Mouse (Mus musculus) embryonic facial prominence, embryonic 13.5 days (tissue): ENCODE data around the gene Pou2af1. TPM values are rescaled to one million over a fixed set of nuclear protein-coding genes. Genes with fewer than 3 reads are reported as not detected.

Experiments used
- ATAC-seq: fragments of 200-750 bp; cut with Nextera tagmentation; 2 replicates; pipeline ENCODE4 v1.8.0; 2017; ENCODE audit warnings: low read depth; ENCODE audit not compliant: insufficient number of reproducible peaks, insufficient read depth, low FRiP score, low TSS enrichment
- H3K27ac ChIP-seq: fragments of 300-500 bp; sonication (generic); 2 replicates; pipeline ENCODE4 v1.5.1; 2015; ENCODE audit warnings: moderate library complexity, mild to moderate bottlenecking, inconsistent platforms
- H3K27me3 ChIP-seq: fragments of 300-500 bp; sonication (generic); 2 replicates; pipeline ENCODE4 v1.6.1; 2015; ENCODE audit warnings: mild to moderate bottlenecking, inconsistent platforms
- H3K36me3 ChIP-seq: fragments of 300-500 bp; sonication (generic); 2 replicates; pipeline ENCODE4 v1.6.1; 2015; ENCODE audit warnings: mild to moderate bottlenecking, inconsistent platforms
- H3K4me1 ChIP-seq: fragments of 300-500 bp; sonication (generic); 2 replicates; pipeline ENCODE4 v1.6.1; 2015; ENCODE audit warnings: inconsistent platforms
- H3K4me2 ChIP-seq: fragments of 300-500 bp; sonication (generic); 2 replicates; pipeline ENCODE4 v1.6.1; 2015; ENCODE audit warnings: moderate library complexity, mild to moderate bottlenecking, inconsistent platforms
- H3K4me3 ChIP-seq: fragments of 300-500 bp; sonication (generic); 2 replicates; pipeline ENCODE4 v1.5.1; 2015; ENCODE audit warnings: mild to moderate bottlenecking, inconsistent platforms
- H3K9ac ChIP-seq: fragments of 300-500 bp; sonication (generic); 2 replicates; pipeline ENCODE4 v1.6.1; 2015; ENCODE audit warnings: mild to moderate bottlenecking, inconsistent platforms
- H3K9me3 ChIP-seq: fragments of 300-500 bp; sonication (generic); 2 replicates; pipeline ENCODE4 v1.6.1; 2016; ENCODE audit warnings: inconsistent platforms
- WGBS: fragments of 180-500 bp; shearing (Covaris S2); methylation state at CpG from one replicate; pipeline ENCODE4 v1.1.7; 2015; ENCODE audit warnings: mixed read lengths; 5-methylcytosine and 5-hydroxymethylcytosine counted together
- polyA plus RNA-seq: library from polyadenylated mRNA; unstranded; fragments of >200 nt; fragmentation: Nextera tagmentation; extraction: Ambion mirVana; gene quantifications from 2 replicates; pipeline ENCODE4 v1.2.1, GENCODE M21; 2015

Pou2af1 gene
- 0.15 TPM in 1 of 2 replicates, not detected in the other for polyA plus RNA-seq

DNA sequence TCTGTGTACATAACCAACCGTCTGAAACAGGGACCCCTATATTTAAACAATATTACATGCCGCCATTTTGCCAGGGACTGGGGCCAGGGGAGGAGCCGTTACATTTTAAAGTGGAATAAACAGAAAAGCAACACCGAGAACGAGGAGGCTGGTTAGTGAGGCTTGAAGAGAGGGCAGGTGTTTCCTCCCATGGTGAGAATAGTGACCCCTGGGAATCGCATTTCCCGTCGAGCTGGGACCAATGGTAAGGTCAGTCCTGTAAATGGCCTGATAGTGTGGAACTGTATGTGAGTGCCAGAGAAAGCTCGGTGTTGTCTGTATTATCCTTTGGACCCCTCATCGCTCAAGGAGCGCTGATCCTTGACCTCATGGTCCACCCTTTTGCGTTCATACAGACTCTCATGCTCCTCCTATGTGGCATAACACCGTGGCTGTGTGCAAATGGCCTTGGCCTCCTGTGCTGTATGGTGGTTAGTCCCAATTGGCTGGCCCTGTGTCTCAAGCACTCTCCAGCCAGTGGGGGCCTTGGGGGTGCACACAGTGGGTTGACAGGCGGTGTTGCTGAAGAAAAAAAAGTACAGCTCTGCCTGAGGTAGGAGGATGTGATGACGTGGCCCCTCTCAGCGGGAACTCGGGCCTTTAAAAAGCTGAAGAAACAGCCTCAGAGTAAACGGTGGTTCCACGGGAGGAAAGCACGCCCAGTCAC is at the start of gene Pou2af1:
Gene Pou2af1, plus strand, starts transcription at position 686 of the 706 bp plus-strand sequence.
- Histone ChIP-seq H3K9me3 (no peaks in the 10 kb centered on the region), H3K36me3 (no peaks in the 10 kb centered on the region), H3K9ac (no peak within 1 kb of the TSS), H3K4me1 (peaks cover 6% of the 10 kb centered on the region), H3K4me3 (no peak within 1 kb of the TSS), H3K27ac (no peak within 1 kb of the TSS), H3K4me2 (no peak within 1 kb of the TSS), H3K27me3 (no peaks in the 10 kb centered on the region)
- ATAC-seq: no peak
- WGBS: 76% methylated on average over 20 of the region's 20 CpGs

DNA sequence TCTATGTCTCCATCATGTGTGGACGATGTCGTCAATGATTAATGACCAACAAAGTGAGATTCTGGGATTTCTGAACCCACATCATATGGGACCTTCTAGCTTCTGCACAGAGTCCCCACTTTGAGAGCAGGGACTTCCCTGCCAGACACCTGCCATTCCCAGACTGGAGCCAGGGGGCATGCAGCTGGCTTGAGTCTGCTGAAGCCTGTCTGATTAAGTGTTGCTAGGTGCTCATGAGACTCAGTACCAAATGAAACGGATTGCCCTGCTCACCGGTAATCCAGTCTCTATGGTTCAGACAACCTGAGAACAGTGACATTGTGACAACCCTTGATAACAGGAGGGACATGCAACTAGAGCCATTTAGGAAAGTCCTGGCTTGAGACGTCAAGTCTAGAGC is 49.5 kb upstream of the Pou2af1 start:
- Histone ChIP-seq H3K27ac (no peak overlapping the region), H3K9me3 (no peaks in the 10 kb centered on the region), H3K4me2 (no peak overlapping the region), H3K4me3 (no peak overlapping the region), H3K36me3 (no peaks in the 10 kb centered on the region), H3K9ac (no peak overlapping the region), H3K4me1 (peaks cover 14% of the 10 kb centered on the region; the same call in 1 of the 2 replicates), H3K27me3 (peaks cover 25% of the 10 kb centered on the region)
- ATAC-seq: no peak
- WGBS: 73% methylated on average over 5 of the region's 5 CpGs

DNA sequence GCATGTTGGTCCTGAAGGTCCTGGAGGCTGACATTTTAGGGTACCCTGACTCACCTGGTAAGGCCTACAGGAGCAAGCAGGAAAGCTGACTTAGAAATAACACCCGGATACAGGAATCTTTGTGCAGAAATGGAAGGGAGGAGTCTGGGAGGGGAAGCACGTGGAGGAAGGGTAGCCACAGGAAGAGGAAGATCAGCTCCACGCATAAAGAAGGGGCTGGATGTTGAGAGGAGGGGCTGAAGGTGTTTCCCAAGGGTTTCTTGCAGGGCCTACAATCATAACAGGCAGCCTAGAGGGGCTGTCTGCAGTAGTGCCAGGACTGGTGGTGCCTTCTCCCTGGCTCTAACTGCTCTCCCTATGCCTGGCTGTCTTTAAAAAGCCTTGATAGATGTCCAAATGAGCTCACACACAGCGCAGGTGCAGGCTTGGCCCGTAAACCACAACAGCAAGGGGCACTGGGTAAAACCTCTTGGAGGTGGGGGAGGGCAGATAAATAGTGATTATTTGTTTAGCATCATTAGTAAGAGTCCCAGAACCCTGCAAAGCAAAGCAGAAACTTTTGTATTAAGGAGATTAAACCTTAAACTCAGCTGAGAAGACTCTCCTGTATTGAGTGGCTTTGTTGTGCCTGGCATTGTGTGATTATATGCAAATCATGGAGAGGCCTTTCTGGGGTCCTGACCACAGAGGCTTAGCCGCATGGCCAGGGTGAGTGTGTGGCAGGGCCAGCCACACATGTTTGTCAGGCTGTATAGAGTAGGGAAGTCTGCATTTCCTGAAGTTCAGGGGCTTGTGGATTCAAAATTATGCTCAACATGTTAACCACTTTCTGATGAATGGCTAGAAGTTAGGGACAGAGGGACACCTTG is 48.0 kb upstream of the Pou2af1 start, which contains the start of gene Gm32742:
Gene Gm32742, minus strand, starts transcription at position 206 of the 869 bp plus-strand sequence.
- WGBS: 39% methylated on average over 6 of the region's 6 CpGs
- H3K27me3 ChIP-seq: peaks cover 11% of the 10 kb centered on the region

DNA sequence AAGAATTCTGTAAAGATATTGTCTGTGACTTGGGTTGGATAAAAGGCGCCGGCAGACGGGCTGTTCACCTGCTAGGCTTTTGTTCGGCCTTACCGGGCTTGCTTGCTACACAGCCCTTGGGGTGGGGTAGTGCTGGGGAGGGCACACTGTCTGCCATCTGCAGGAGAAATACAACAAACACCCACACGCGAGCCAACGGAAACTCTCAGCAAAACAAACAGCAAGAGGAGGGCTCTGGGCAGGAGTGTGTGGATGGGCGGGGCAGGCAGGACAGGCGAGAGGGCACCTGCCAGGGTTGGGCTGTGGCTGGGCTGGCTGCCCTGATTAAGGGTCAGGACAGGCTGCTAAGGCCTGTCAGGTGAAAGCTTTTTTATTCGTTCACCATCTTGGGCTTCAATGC is 45.6 kb upstream of the Pou2af1 start:
- no peaks in the 10 kb centered on the region for H3K27me3 ChIP-seq
- ATAC-seq: no peak
- H3K9ac ChIP-seq: no peak overlapping the region
- no peaks in the 10 kb centered on the region for H3K36me3 ChIP-seq
- WGBS: 71% methylated on average over 11 of the region's 11 CpGs
- H3K27ac ChIP-seq: no peak overlapping the region
- H3K4me1 ChIP-seq: peaks cover 15% of the 10 kb centered on the region; the same call in 1 of the 2 replicates
- no peak overlapping the region for H3K4me3 ChIP-seq
- H3K9me3 ChIP-seq: no peaks in the 10 kb centered on the region
- H3K4me2 ChIP-seq: no peak overlapping the region

More for the DNA sequence above, 48.0 kb upstream of the Pou2af1 start, which contains the start of gene Gm32742:
- Histone ChIP-seq H3K4me3 (no peak within 1 kb of the TSS), H3K9ac (no peak within 1 kb of the TSS), H3K9me3 (no peaks in the 10 kb centered on the region), H3K4me2 (no peak within 1 kb of the TSS), H3K4me1 (peaks cover 15% of the 10 kb centered on the region; the same call in 1 of the 2 replicates), H3K27ac (no peak within 1 kb of the TSS), H3K36me3 (no peaks in the 10 kb centered on the region)
- no peak for ATAC-seq

DNA sequence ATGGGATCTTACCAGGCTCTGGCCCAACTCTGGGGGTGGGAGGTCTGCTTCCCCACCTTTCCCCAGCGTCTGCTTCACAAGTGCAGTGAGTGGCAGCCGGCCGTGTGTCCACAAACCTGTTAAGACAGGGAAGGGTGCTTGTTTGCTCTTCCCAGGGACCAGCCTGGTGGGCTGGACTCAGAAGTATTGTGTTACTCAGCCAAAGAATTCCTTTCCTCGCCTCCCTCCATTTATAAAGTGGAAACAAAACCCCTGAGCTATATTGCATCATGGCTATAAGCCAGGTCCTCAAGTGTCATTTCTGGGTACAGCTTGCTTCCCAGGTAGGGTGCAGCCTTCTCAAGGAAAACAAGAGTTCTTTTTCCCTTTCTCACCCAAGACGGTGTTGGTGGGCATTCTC is 44.8 kb upstream of the Pou2af1 start:
- ATAC-seq: no peak
- Histone ChIP-seq H3K36me3 (no peaks in the 10 kb centered on the region), H3K4me3 (no peak overlapping the region), H3K27me3 (no peaks in the 10 kb centered on the region), H3K27ac (peak overlapping the region; percentile 30; the same call in 1 of the 2 replicates), H3K4me2 (no peak overlapping the region), H3K4me1 (peaks cover 15% of the 10 kb centered on the region; the same call in 1 of the 2 replicates), H3K9me3 (no peaks in the 10 kb centered on the region), H3K9ac (no peak overlapping the region)
- WGBS: 51% methylated on average over 5 of the region's 5 CpGs

DNA sequence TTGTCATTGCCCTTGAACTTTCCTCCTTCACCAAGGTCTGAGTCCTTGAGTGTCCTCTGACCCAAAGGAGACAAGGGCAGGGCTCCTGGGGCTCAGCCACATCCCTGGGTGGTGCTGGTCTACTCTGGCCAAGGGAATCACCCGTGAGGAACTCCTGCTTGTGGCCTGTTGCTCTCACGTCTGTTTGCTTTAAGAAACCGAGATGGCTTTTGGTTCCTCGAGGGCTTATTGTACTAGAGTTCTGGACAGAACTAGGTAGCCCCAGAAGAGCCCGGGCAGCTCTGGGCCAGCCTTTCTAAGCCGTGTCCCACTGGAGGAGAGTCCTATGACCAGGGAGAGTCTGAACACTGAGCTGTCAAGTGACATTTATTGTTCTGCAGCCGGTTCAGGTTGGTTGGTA is 44.4 kb upstream of the Pou2af1 start:
- no peak for ATAC-seq

DNA sequence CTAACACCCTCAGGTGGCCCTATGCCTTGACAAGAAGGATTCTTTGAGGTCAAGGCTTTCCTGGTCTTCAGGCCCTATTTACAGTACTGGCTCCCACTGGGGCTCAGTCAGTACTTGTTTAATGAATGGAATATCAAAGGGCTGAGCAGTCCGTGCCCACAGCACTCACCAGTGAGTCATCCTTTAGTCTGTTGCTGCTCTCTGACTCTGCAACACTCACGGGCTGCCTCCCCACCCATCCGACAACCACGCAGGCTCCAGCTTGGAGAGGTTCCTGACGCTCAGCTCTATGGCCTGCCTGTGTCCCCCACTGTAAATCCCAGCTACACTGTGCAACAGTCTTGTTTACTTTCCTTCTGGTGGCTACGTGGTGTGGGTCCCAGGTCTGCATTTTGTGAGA is 43.2 kb upstream of the Pou2af1 start:
- no peak overlapping the region for H3K27ac ChIP-seq
- H3K9ac ChIP-seq: no peak overlapping the region
- no peak overlapping the region for H3K4me2 ChIP-seq
- peaks cover 15% of the 10 kb centered on the region; the same call in 1 of the 2 replicates for H3K4me1 ChIP-seq
- H3K27me3 ChIP-seq: no peaks in the 10 kb centered on the region
- 78% methylated on average over 6 of the region's 6 CpGs for WGBS
- no peaks in the 10 kb centered on the region for H3K36me3 ChIP-seq
- H3K4me3 ChIP-seq: no peak overlapping the region
- ATAC-seq: no peak
- H3K9me3 ChIP-seq: no peaks in the 10 kb centered on the region

More for the DNA sequence above, 44.4 kb upstream of the Pou2af1 start:
- no peak overlapping the region for H3K4me2 ChIP-seq
- WGBS: 83% methylated on average over 7 of the region's 7 CpGs
- no peaks in the 10 kb centered on the region for H3K36me3 ChIP-seq
- H3K4me3 ChIP-seq: no peak overlapping the region
- peaks cover 15% of the 10 kb centered on the region; the same call in 1 of the 2 replicates for H3K4me1 ChIP-seq
- no peaks in the 10 kb centered on the region for H3K9me3 ChIP-seq
- no peaks in the 10 kb centered on the region for H3K27me3 ChIP-seq
- no peak overlapping the region for H3K9ac ChIP-seq
- H3K27ac ChIP-seq: peak overlapping the region; percentile 30; the same call in 1 of the 2 replicates

DNA sequence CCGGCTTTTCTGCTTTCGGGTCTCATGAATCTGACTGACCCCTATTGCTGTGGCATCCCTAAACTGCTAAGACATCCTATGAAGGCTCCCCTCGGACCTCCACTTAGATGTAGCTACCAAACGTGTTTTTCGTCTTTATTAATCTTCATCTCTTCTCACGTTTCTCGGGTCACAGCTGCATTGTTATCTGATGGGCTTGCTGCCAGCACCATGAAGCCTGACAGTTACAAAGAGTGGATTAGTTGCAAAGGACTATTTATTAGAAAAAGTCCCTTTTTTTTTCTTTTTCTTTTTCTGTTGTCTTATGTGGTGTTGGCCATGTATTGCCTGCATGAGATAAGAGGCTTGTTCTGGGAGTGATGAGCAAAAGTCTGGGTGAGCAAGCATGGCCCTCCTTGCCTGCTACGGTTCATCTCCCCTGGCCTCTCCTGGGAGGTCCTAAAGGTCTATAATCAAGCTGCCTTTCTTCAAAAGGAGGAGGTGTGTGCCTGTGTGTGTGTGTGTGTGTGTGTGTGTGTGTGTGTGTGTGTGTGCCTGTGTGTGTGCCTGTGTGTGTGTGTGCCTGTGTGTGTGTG is 38.5 kb upstream of the Pou2af1 start:
- Histone ChIP-seq H3K9ac (no peak overlapping the region), H3K4me3 (no peak overlapping the region), H3K27me3 (no peaks in the 10 kb centered on the region), H3K36me3 (no peaks in the 10 kb centered on the region), H3K4me1 (no peaks in the 10 kb centered on the region), H3K9me3 (no peaks in the 10 kb centered on the region), H3K27ac (no peak overlapping the region), H3K4me2 (no peak overlapping the region)
- ATAC-seq: 0 out of 2 replicates have a peak, but pooled peaks have one; percentile 26
- 49% methylated on average over 8 of the region's 8 CpGs for WGBS

DNA sequence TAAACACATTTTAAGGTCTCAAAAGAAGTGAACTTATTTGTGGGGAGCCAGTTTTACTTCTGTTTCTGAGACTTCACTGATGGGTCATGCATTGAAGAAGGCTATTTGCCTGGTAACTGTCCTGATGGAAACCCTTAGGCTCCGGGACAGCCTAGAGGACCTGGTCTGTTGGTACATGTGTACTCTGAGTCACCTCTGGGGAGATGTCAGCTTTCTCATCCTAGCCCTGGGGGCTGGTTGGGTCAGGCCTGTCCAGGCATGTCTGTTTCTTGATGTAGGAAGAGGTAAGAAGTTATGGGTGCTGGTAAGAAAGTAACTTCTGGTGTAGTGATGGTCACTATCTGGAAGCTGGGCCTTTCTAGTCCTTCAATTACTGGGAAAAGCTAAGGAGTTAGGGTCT is 37.8 kb upstream of the Pou2af1 start:
- Histone ChIP-seq H3K4me3 (no peak overlapping the region), H3K27ac (no peak overlapping the region), H3K27me3 (no peaks in the 10 kb centered on the region), H3K9ac (no peak overlapping the region), H3K9me3 (no peaks in the 10 kb centered on the region), H3K4me2 (no peak overlapping the region), H3K36me3 (no peaks in the 10 kb centered on the region), H3K4me1 (no peaks in the 10 kb centered on the region)
- WGBS: 91% methylated on average over 1 of the region's 1 CpGs
- no peak for ATAC-seq

DNA sequence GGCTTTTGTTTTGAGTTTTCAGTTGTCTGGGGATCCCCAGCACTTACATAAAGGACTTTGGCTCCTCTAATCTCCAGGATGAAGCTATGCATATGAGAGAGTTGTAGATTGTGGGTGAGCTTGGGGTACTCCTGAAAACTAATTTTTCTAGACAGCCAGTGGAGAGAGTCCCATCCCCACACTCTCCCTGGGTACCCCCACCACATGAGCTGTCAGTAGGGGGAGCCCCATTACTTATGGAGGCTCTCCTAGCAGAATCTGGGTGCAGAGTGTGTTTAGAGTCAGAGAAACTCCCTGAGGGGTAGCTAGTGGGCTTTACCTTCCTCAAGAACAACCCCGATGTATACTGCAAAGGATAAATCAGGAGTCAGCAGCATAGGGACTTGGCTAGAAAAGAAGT is 35.2 kb upstream of the Pou2af1 start:
- Histone ChIP-seq H3K27me3 (no peaks in the 10 kb centered on the region), H3K36me3 (no peaks in the 10 kb centered on the region), H3K27ac (no peak overlapping the region), H3K9ac (no peak overlapping the region), H3K4me2 (no peak overlapping the region), H3K9me3 (no peaks in the 10 kb centered on the region), H3K4me3 (no peak overlapping the region), H3K4me1 (peaks cover 6% of the 10 kb centered on the region; the same call in 1 of the 2 replicates)
- no peak for ATAC-seq
- WGBS: 96% methylated on average over 1 of the region's 1 CpGs

DNA sequence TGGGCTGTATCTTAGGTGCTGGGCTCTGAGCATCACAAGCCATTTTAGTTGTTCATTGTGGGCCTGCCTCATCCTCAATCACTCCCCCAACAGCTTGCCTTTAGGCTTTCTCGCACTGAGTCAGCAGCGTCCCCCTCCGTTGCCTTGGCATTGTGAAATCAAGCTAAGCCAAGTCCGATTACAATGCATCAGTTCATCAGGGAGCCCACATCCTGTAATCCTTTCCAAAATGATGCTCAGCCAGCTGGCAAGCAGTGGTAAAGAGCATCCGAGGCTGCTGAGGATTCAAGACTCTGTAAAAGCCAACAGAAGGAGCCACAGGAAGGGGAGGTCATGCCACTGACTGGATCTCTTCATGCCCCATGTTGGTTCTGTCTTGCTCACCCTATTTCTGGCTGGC is 32.9 kb upstream of the Pou2af1 start:
- no peak overlapping the region for H3K4me3 ChIP-seq
- H3K36me3 ChIP-seq: no peaks in the 10 kb centered on the region
- no peak overlapping the region for H3K27ac ChIP-seq
- no peak overlapping the region for H3K9ac ChIP-seq
- no peak for ATAC-seq
- no peak overlapping the region for H3K4me2 ChIP-seq
- 68% methylated on average over 5 of the region's 5 CpGs for WGBS
- no peaks in the 10 kb centered on the region for H3K9me3 ChIP-seq
- peaks cover 10% of the 10 kb centered on the region; the same call in 1 of the 2 replicates for H3K4me1 ChIP-seq
- H3K27me3 ChIP-seq: peaks cover 5% of the 10 kb centered on the region; the same call in 1 of the 2 replicates
